Mouse (Mus musculus): Measurements from ENCODE around the gene Agmat.

Agmat gene

DNA sequence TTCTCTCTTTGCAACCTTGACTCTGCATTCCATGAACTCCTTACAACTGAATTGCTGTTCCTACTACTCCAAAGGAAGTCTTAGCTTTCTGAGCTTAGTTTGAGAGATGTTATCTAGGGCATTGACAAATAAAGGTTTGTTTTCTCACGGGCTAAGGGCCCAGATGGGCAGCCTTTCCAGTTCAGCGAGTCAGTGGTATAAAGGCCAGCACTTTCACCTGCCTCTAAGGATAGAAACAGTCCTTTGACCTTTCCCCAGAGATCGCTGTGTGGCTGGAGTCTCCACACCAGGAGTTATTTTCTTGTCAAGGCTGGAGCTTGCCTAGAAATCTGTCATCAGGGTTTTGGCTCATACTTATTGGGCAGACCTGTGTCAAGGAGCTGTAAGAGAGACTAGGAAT, 20.7 kb upstream of the Agmat start:
- TF ChIP-seq CTCF (conservative IDR thresholded peaks at IDR 0.05; ENCODE audit: low read length) (no peak), NANOG (IDR thresholded peaks at IDR 0.05; ENCODE audit: borderline replicate concordance, low read length) (no peak)
- Histone ChIP-seq H3K4me3 (replicated peaks; ENCODE audit: low read length) (no peak overlapping the region), H3K9me3 (ENCODE audit: low read length) (no peaks in the 10 kb centered on the region), H3K36me3 (ENCODE audit: insufficient read depth, low read length) (peaks cover 13% of the 10 kb centered on the region), H3K4me1 (replicated peaks; ENCODE audit: low read depth, low read length) (peaks cover 42% of the 10 kb centered on the region), H3K27me3 (ENCODE audit: insufficient read depth, low read length) (peaks cover 9% of the 10 kb centered on the region; the same call in 1 of the 2 replicates)

- TF ChIP-seq CTCF (conservative IDR thresholded peaks at IDR 0.05; ENCODE audit: low read length): no peak
Measured at GRCm38 (mm10) chr4:141729266-141729665, 17.2 kb upstream of the Agmat start.

GRCm38 (mm10) chr4:141730401-141730800, 16.1 kb upstream of the Agmat start:
- TF ChIP-seq NANOG (IDR thresholded peaks at IDR 0.05; ENCODE audit: borderline replicate concordance, low read length) (no peak), POU5F1 (IDR thresholded peaks at IDR 0.05; ENCODE audit: borderline replicate concordance, low read length) (no peak), CTCF (conservative IDR thresholded peaks at IDR 0.05; ENCODE audit: low read length) (no peak)
- Histone ChIP-seq H3K27me3 (ENCODE audit: insufficient read depth, low read length) (peaks cover 9% of the 10 kb centered on the region; the same call in 1 of the 2 replicates), H3K4me1 (replicated peaks; ENCODE audit: low read depth, low read length) (peaks cover 38% of the 10 kb centered on the region), H3K36me3 (ENCODE audit: insufficient read depth, low read length) (no peaks in the 10 kb centered on the region), H3K4me3 (replicated peaks; ENCODE audit: low read length) (0 out of 2 replicates have a peak overlapping the region, but pooled peaks have one; percentile 39), H3K9me3 (ENCODE audit: low read length) (no peaks in the 10 kb centered on the region)

More at GRCm38 (mm10) chr4:141729266-141729665, 17.2 kb upstream of the Agmat start:
- Histone ChIP-seq H3K4me1 (replicated peaks; ENCODE audit: low read depth, low read length) (peaks cover 39% of the 10 kb centered on the region), H3K4me3 (replicated peaks; ENCODE audit: low read length) (no peak overlapping the region), H3K36me3 (ENCODE audit: insufficient read depth, low read length) (no peaks in the 10 kb centered on the region), H3K27me3 (ENCODE audit: insufficient read depth, low read length) (peaks cover 9% of the 10 kb centered on the region; the same call in 1 of the 2 replicates), H3K9me3 (ENCODE audit: low read length) (no peaks in the 10 kb centered on the region)

- peaks cover 9% of the 10 kb centered on the region; the same call in 1 of the 2 replicates for H3K27me3 ChIP-seq (ENCODE audit: insufficient read depth, low read length)
- H3K4me3 ChIP-seq (replicated peaks; ENCODE audit: low read length): no peak overlapping the region
Measured at GRCm38 (mm10) chr4:141731766-141732165, 14.7 kb upstream of the Agmat start.

DNA sequence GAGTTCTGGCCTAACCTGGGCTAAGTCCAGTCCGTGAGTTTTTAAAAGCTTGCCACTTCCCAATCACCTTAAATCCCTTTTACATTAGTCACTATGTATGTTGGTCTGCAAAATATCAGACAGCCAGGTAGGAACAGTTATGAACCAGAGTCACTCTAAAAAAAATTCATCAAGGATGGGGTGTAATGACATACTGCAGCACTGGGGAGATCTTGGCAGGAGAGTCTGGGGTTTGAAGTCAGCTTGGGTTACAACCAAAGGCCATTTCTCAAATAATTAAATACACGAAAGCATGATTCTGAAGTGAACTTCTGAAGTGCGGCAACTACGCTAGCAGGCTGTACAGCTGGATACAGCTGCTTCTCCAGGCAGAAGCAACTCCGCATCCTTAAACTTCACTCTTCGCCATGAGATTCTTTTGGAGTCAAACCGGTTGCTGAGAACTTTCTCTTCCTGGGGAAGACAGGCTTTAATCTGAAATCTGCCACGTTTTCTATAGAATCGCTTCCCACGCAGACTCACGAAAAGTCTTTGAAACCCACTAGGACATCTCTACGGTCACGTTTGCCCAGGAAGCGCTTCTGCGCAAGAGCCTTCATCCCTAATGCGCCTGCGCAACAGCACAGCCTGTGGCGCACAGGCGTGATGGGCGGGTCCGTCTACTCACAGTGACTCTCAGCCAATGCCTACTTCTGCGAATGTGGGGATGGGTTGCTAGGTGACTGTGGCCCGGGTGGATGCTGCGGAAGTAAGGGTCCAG, 11.8 kb upstream of the Agmat start:
- Histone ChIP-seq H3K4me3 (replicated peaks; ENCODE audit: low read length) (peak overlapping the region; percentile 72), H3K36me3 (ENCODE audit: insufficient read depth, low read length) (no peaks in the 10 kb centered on the region), H3K9me3 (ENCODE audit: low read length) (no peaks in the 10 kb centered on the region), H3K27me3 (ENCODE audit: insufficient read depth, low read length) (no peaks in the 10 kb centered on the region), H3K4me1 (replicated peaks; ENCODE audit: low read depth, low read length) (peaks cover 39% of the 10 kb centered on the region)
- TF ChIP-seq NANOG (IDR thresholded peaks at IDR 0.05; ENCODE audit: borderline replicate concordance, low read length): no peak
- no peak for TF ChIP-seq CTCF (conservative IDR thresholded peaks at IDR 0.05; ENCODE audit: low read length)
- no peak for TF ChIP-seq POU5F1 (IDR thresholded peaks at IDR 0.05; ENCODE audit: borderline replicate concordance, low read length)

More at GRCm38 (mm10) chr4:141731766-141732165, 14.7 kb upstream of the Agmat start:
- Histone ChIP-seq H3K4me1 (replicated peaks; ENCODE audit: low read depth, low read length) (peaks cover 39% of the 10 kb centered on the region), H3K9me3 (ENCODE audit: low read length) (no peaks in the 10 kb centered on the region), H3K36me3 (ENCODE audit: insufficient read depth, low read length) (no peaks in the 10 kb centered on the region)
- no peak for TF ChIP-seq CTCF (conservative IDR thresholded peaks at IDR 0.05; ENCODE audit: low read length)
- TF ChIP-seq POU5F1 (IDR thresholded peaks at IDR 0.05; ENCODE audit: borderline replicate concordance, low read length): no peak
- TF ChIP-seq NANOG (IDR thresholded peaks at IDR 0.05; ENCODE audit: borderline replicate concordance, low read length): no peak

DNA sequence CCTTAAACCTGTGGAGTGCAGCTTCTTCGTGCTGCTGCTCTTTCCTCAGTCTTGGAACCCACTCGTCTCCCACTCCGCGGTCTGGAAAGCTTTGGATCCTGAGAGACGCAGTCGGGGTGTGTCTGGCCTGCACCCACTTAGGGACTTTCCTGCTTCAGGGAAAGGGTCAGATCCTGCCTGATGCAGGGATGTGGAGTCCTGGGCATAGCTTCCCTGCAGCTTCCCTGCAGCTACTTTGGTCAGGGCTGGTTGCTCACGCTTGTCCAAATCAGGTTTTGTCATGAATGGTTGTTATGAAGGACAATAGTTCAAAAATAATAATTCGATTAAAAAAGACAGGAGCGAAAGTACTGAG, 11.3 kb upstream of the Agmat start:
- Histone ChIP-seq H3K4me1 (replicated peaks; ENCODE audit: low read depth, low read length) (peaks cover 37% of the 10 kb centered on the region), H3K27me3 (ENCODE audit: insufficient read depth, low read length) (no peaks in the 10 kb centered on the region), H3K9me3 (ENCODE audit: low read length) (no peaks in the 10 kb centered on the region), H3K36me3 (ENCODE audit: insufficient read depth, low read length) (no peaks in the 10 kb centered on the region), H3K4me3 (replicated peaks; ENCODE audit: low read length) (peak overlapping the region; percentile 72)
- TF ChIP-seq POU5F1 (IDR thresholded peaks at IDR 0.05; ENCODE audit: borderline replicate concordance, low read length) (no peak), NANOG (IDR thresholded peaks at IDR 0.05; ENCODE audit: borderline replicate concordance, low read length) (no peak), CTCF (conservative IDR thresholded peaks at IDR 0.05; ENCODE audit: low read length) (no peak)

GRCm38 (mm10) chr4:141736856-141737255, 9.6 kb upstream of the Agmat start:
- Histone ChIP-seq H3K4me1 (replicated peaks; ENCODE audit: low read depth, low read length) (peaks cover 31% of the 10 kb centered on the region), H3K4me3 (replicated peaks; ENCODE audit: low read length) (no peak overlapping the region), H3K9me3 (ENCODE audit: low read length) (no peaks in the 10 kb centered on the region), H3K36me3 (ENCODE audit: insufficient read depth, low read length) (no peaks in the 10 kb centered on the region), H3K27me3 (ENCODE audit: insufficient read depth, low read length) (no peaks in the 10 kb centered on the region)
- TF ChIP-seq CTCF (conservative IDR thresholded peaks at IDR 0.05; ENCODE audit: low read length) (no peak), POU5F1 (IDR thresholded peaks at IDR 0.05; ENCODE audit: borderline replicate concordance, low read length) (no peak), NANOG (IDR thresholded peaks at IDR 0.05; ENCODE audit: borderline replicate concordance, low read length) (no peak)

GRCm38 (mm10) chr4:141738015-141738414, 8.5 kb upstream of the Agmat start:
- TF ChIP-seq NANOG (IDR thresholded peaks at IDR 0.05; ENCODE audit: borderline replicate concordance, low read length): no peak
- TF ChIP-seq CTCF (conservative IDR thresholded peaks at IDR 0.05; ENCODE audit: low read length): no peak
- no peaks in the 10 kb centered on the region for H3K27me3 ChIP-seq (ENCODE audit: insufficient read depth, low read length)
- peaks cover 32% of the 10 kb centered on the region for H3K4me1 ChIP-seq (replicated peaks; ENCODE audit: low read depth, low read length)
- no peaks in the 10 kb centered on the region for H3K9me3 ChIP-seq (ENCODE audit: low read length)
- no peak overlapping the region for H3K4me3 ChIP-seq (replicated peaks; ENCODE audit: low read length)
- H3K36me3 ChIP-seq (ENCODE audit: insufficient read depth, low read length): no peaks in the 10 kb centered on the region

GRCm38 (mm10) chr4:141741856-141742255, 4.6 kb upstream of the Agmat start:
- TF ChIP-seq POU5F1 (IDR thresholded peaks at IDR 0.05; ENCODE audit: borderline replicate concordance, low read length) (no peak), CTCF (conservative IDR thresholded peaks at IDR 0.05; ENCODE audit: low read length) (no peak)
- Histone ChIP-seq H3K36me3 (ENCODE audit: insufficient read depth, low read length) (no peaks in the 10 kb centered on the region), H3K4me1 (replicated peaks; ENCODE audit: low read depth, low read length) (peaks cover 32% of the 10 kb centered on the region), H3K27me3 (ENCODE audit: insufficient read depth, low read length) (no peaks in the 10 kb centered on the region; the same call in 1 of the 2 replicates), H3K9me3 (ENCODE audit: low read length) (0 out of 2 replicates have a peak, but pooled peaks cover 3% of the 10 kb centered on the region), H3K4me3 (replicated peaks; ENCODE audit: low read length) (no peak overlapping the region)
